In the genomic region with DNA sequence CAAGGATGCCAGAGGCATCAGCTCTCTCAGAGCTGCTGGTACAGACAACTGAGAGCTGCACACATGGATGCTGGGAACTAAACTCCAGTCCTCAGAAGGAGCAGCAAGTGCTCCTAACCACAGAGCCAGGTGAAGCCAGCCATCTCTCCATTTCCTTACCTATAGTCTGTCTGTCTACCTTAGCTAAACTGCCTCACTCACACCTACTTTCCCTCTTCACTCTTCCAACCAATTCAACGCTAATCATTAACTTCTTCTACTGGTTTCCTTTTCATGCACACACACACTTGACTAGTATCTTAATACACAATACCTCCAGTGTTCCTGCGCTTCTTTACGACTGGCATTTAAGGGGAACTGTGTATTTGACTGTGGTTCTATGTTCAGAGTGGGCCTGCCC, we compare ENCODE assay signal across 19 mouse cellular contexts. TPM values are rescaled to one million over a fixed set of nuclear protein-coding genes. Genes with fewer than 3 reads are reported as not detected.
A peak's percentile ranks its signal among the peaks of the same experiment; 100 is the strongest.
DNase-seq lines count a peak whose midpoint lies in the region; ATAC-seq and TF ChIP-seq lines count a peak whose summit lies in the region.
"Had no signal": no experiment of that assay in that cellular context is flagged by ENCODE, and none has a peak within 500 bp of the region (broad histone marks: within the 10 kb centered on the region; RNA-seq: fewer than 3 reads in every experiment).

No protein-coding gene starts in this region.

- H3K27ac ChIP-seq in limb, embryonic 12.5 days = peak overlapping the region; percentile 60
- no peak overlapping the region for H3K27ac ChIP-seq in limb, embryonic 10.5 days
- peak overlapping the region; percentile 63 for H3K27ac ChIP-seq in lung, embryonic 16.5 days (ENCODE audit: low read length)
- no peak overlapping the region for H3K27ac ChIP-seq in intestine, postnatal 0 days (ENCODE audit: low read depth, low read length)
- no peak overlapping the region for H3K27ac ChIP-seq in midbrain, embryonic 16.5 days (ENCODE audit: low read length)
- H3K27ac ChIP-seq: embryonic facial prominence, embryonic 13.5 days; forebrain, embryonic 12.5 days; heart, embryonic 15.5 days had no signal

- TF ChIP-seq CTCF in intestine, postnatal 0 days (IDR thresholded peaks at IDR 0.05; ENCODE audit: low read depth) = no peak

- no peak overlapping the region for H3K4me3 ChIP-seq in limb, embryonic 12.5 days (replicated peaks)
- H3K4me3 ChIP-seq in limb, embryonic 10.5 days = no peak overlapping the region
- no peak overlapping the region for H3K4me3 ChIP-seq in lung, embryonic 16.5 days (ENCODE audit: low read length)
- H3K4me3 ChIP-seq in intestine, postnatal 0 days (ENCODE audit: low read depth, low read length) = no peak overlapping the region
- H3K4me3 ChIP-seq in midbrain, embryonic 16.5 days (ENCODE audit: low read depth, low read length) = no peak overlapping the region
- H3K4me3 ChIP-seq: embryonic facial prominence, embryonic 13.5 days; forebrain, embryonic 12.5 days; heart, embryonic 15.5 days had no signal

- H3K36me3 ChIP-seq in limb, embryonic 12.5 days = peaks cover 42% of the 10 kb centered on the region
- peaks cover 49% of the 10 kb centered on the region for H3K36me3 ChIP-seq in limb, embryonic 10.5 days
- H3K36me3 ChIP-seq in lung, embryonic 16.5 days (ENCODE audit: control insufficient read depth, insufficient read depth, low read length) = peaks cover 12% of the 10 kb centered on the region; the same call in 1 of the 2 replicates
- peaks cover 25% of the 10 kb centered on the region for H3K36me3 ChIP-seq in intestine, postnatal 0 days (ENCODE audit: control insufficient read depth, insufficient read depth)
- H3K36me3 ChIP-seq in midbrain, embryonic 16.5 days (ENCODE audit: control insufficient read depth, insufficient read depth, low read length) = 0 out of 2 replicates have a peak, but pooled peaks cover 7% of the 10 kb centered on the region
- H3K36me3 ChIP-seq: forebrain, embryonic 12.5 days had no signal

- no peaks in the 10 kb centered on the region for H3K9me3 ChIP-seq in limb, embryonic 12.5 days
- H3K9me3 ChIP-seq in limb, embryonic 10.5 days (replicated peaks) = no peaks in the 10 kb centered on the region
- no peaks in the 10 kb centered on the region for H3K9me3 ChIP-seq in lung, embryonic 16.5 days (ENCODE audit: control insufficient read depth, low read length)
- no peaks in the 10 kb centered on the region for H3K9me3 ChIP-seq in intestine, postnatal 0 days (ENCODE audit: control insufficient read depth)
- H3K9me3 ChIP-seq in midbrain, embryonic 16.5 days (replicated peaks; ENCODE audit: control insufficient read depth, low read length, poor library complexity, severe bottlenecking) = no peaks in the 10 kb centered on the region
- H3K9me3 ChIP-seq: embryonic facial prominence, embryonic 13.5 days; forebrain, embryonic 12.5 days; heart, embryonic 15.5 days had no signal

- WGBS in limb, embryonic 12.5 days = 79% methylated on average over 3 of the region's 3 CpGs
- WGBS in limb, embryonic 10.5 days = 96% methylated on average over 3 of the region's 3 CpGs
- 56% methylated on average over 3 of the region's 3 CpGs for WGBS in lung, embryonic 16.5 days
- WGBS in intestine, postnatal 0 days = 39% methylated on average over 3 of the region's 3 CpGs
- WGBS in midbrain, embryonic 16.5 days = 96% methylated on average over 3 of the region's 3 CpGs

- DNase-seq in limb, embryonic 10.5 days (ENCODE audit: low spot score) = no peak
- no peak for DNase-seq in lung, postnatal 4 days
- DNase-seq: adrenal gland, adult 2 months; adrenal gland, postnatal 25 days; cerebellum, adult 18-20 months; cerebellum, adult 9-11 months; cerebellum, postnatal 36 days; gastrocnemius, postnatal 10 days; heart, adult 18-20 months; heart, postnatal 14 days had no signal

- ATAC-seq in limb, embryonic 12.5 days (ENCODE audit: insufficient number of reproducible peaks, insufficient read depth, low FRiP score, low TSS enrichment, low read depth) = no peak
- ATAC-seq in lung, embryonic 16.5 days (ENCODE audit: low read depth) = peak; percentile 72
- ATAC-seq in intestine, postnatal 0 days = peak; percentile 90
- ATAC-seq in midbrain, embryonic 16.5 days = no peak
- ATAC-seq: forebrain, embryonic 16.5 days had no signal

- no peak overlapping the region for H3K4me2 ChIP-seq in limb, embryonic 12.5 days
- H3K4me2 ChIP-seq in lung, embryonic 16.5 days (ENCODE audit: low read depth, low read length) = no peak overlapping the region
- H3K4me2 ChIP-seq in intestine, postnatal 0 days (replicated peaks; ENCODE audit: low read depth) = no peak overlapping the region
- H3K4me2 ChIP-seq in midbrain, embryonic 16.5 days (ENCODE audit: low read length) = no peak overlapping the region
- H3K4me2 ChIP-seq: embryonic facial prominence, embryonic 13.5 days; forebrain, embryonic 12.5 days; heart, embryonic 11.5 days; heart, embryonic 15.5 days had no signal

- no peaks in the 10 kb centered on the region for H3K27me3 ChIP-seq in limb, embryonic 12.5 days
- no peaks in the 10 kb centered on the region for H3K27me3 ChIP-seq in limb, embryonic 10.5 days (ENCODE audit: low read depth, poor library complexity, severe bottlenecking)
- no peaks in the 10 kb centered on the region for H3K27me3 ChIP-seq in lung, embryonic 16.5 days (ENCODE audit: control insufficient read depth, insufficient read depth, low read depth, low read length)
- no peaks in the 10 kb centered on the region for H3K27me3 ChIP-seq in intestine, postnatal 0 days (replicated peaks; ENCODE audit: control insufficient read depth, insufficient read depth, low read length)
- no peaks in the 10 kb centered on the region for H3K27me3 ChIP-seq in midbrain, embryonic 16.5 days (ENCODE audit: control insufficient read depth, insufficient read depth, low read depth, low read length)
- H3K27me3 ChIP-seq: embryonic facial prominence, embryonic 13.5 days; forebrain, embryonic 12.5 days; heart, embryonic 15.5 days had no signal

- peaks cover 12% of the 10 kb centered on the region for H3K4me1 ChIP-seq in limb, embryonic 12.5 days (replicated peaks)
- peaks cover 4% of the 10 kb centered on the region for H3K4me1 ChIP-seq in limb, embryonic 10.5 days
- peaks cover 6% of the 10 kb centered on the region; the same call in 1 of the 2 replicates for H3K4me1 ChIP-seq in lung, embryonic 16.5 days (replicated peaks; ENCODE audit: control insufficient read depth, insufficient read depth, low read length)
- 0 out of 2 replicates have a peak, but pooled peaks cover under 1% of the 10 kb centered on the region for H3K4me1 ChIP-seq in intestine, postnatal 0 days (replicated peaks; ENCODE audit: control insufficient read depth, insufficient read depth, low read length)
- H3K4me1 ChIP-seq in midbrain, embryonic 16.5 days (ENCODE audit: control insufficient read depth, insufficient read depth, low read length) = peaks cover 5% of the 10 kb centered on the region

- H3K9ac ChIP-seq in limb, embryonic 12.5 days (replicated peaks) = no peak overlapping the region
- H3K9ac ChIP-seq in lung, embryonic 16.5 days (ENCODE audit: low read length) = no peak overlapping the region
- no peak overlapping the region for H3K9ac ChIP-seq in intestine, postnatal 0 days (ENCODE audit: low read depth, low read length)
- no peak overlapping the region for H3K9ac ChIP-seq in midbrain, embryonic 16.5 days (ENCODE audit: low read depth, low read length)
- H3K9ac ChIP-seq: embryonic facial prominence, embryonic 13.5 days; forebrain, embryonic 12.5 days; heart, embryonic 15.5 days had no signal

RNA-seq across cellular contexts. Expression of a gene that starts 6.2 kb away (rescaled TPM):
- 27.0 and 28.4 TPM in 2 replicates for polyA plus RNA-seq in limb, embryonic 12.5 days (2016; fragmentation: Nextera tagmentation; extraction: Ambion mirVana)
- 24.5 and 25.5 TPM in 2 replicates for polyA plus RNA-seq in limb, embryonic 10.5 days (2016; fragmentation: Nextera tagmentation; extraction: Ambion mirVana)
- polyA plus RNA-seq in lung, embryonic 16.5 days (2015; fragmentation: Nextera tagmentation; extraction: Ambion mirVana) = 32.0 and 33.6 TPM in 2 replicates
- 19.1 and 21.8 TPM in 2 replicates for polyA plus RNA-seq in intestine, postnatal 0 days (2015; fragmentation: Nextera tagmentation; extraction: Ambion mirVana)
- polyA plus RNA-seq in midbrain, embryonic 16.5 days (2015; fragmentation: Nextera tagmentation; extraction: Ambion mirVana) = 25.2 and 25.7 TPM in 2 replicates

RNA-seq across cellular contexts. Expression of a gene that starts 6.3 kb away (rescaled TPM):
- 19.9 and 21.4 TPM in 2 replicates for polyA plus RNA-seq in limb, embryonic 12.5 days (2016; fragmentation: Nextera tagmentation; extraction: Ambion mirVana)
- polyA plus RNA-seq in limb, embryonic 10.5 days (2016; fragmentation: Nextera tagmentation; extraction: Ambion mirVana) = 13.7 and 17.0 TPM in 2 replicates
- polyA plus RNA-seq in lung, embryonic 16.5 days (2015; fragmentation: Nextera tagmentation; extraction: Ambion mirVana) = 18.0 and 18.9 TPM in 2 replicates
- 8.4 and 9.4 TPM in 2 replicates for polyA plus RNA-seq in intestine, postnatal 0 days (2015; fragmentation: Nextera tagmentation; extraction: Ambion mirVana)
- polyA plus RNA-seq in midbrain, embryonic 16.5 days (2015; fragmentation: Nextera tagmentation; extraction: Ambion mirVana) = 27.5 and 29.8 TPM in 2 replicates

RNA-seq across cellular contexts. Expression of a gene that starts 22.0 kb away (rescaled TPM):
- polyA plus RNA-seq in limb, embryonic 12.5 days (2016; fragmentation: Nextera tagmentation; extraction: Ambion mirVana) = 26.5 and 26.6 TPM in 2 replicates
- polyA plus RNA-seq in limb, embryonic 10.5 days (2016; fragmentation: Nextera tagmentation; extraction: Ambion mirVana) = 21.1 and 22.3 TPM in 2 replicates
- polyA plus RNA-seq in lung, embryonic 16.5 days (2015; fragmentation: Nextera tagmentation; extraction: Ambion mirVana) = 16.8 and 19.1 TPM in 2 replicates
- 11.3 and 12.2 TPM in 2 replicates for polyA plus RNA-seq in intestine, postnatal 0 days (2015; fragmentation: Nextera tagmentation; extraction: Ambion mirVana)
- polyA plus RNA-seq in midbrain, embryonic 16.5 days (2015; fragmentation: Nextera tagmentation; extraction: Ambion mirVana) = 27.0 and 30.6 TPM in 2 replicates

Comparison
In these comparisons a context has a peak if more than half of its experiments do, and no peak if none do; other contexts are left out.
1. H3K27ac ChIP-seq: peak in limb, embryonic 12.5 days (single experiment) and lung, embryonic 16.5 days (single experiment); none in limb, embryonic 10.5 days (single experiment), intestine, postnatal 0 days (single experiment) and midbrain, embryonic 16.5 days (single experiment).
2. ATAC-seq: peak in lung, embryonic 16.5 days (single experiment) and intestine, postnatal 0 days (single experiment); none in limb, embryonic 12.5 days (single experiment) and midbrain, embryonic 16.5 days (single experiment).